Mouse (Mus musculus) thymus, adult 2 months (tissue): Measurements from ENCODE around the gene Rps3.

Experiments used
- CTCF ChIP-seq: fragments of 200-500 bp; IDR thresholded peaks from 2 replicates; pipeline ENCODE4 v1.5.1; 2012; ENCODE audit warnings: mild to moderate bottlenecking, control low read depth, low read length, moderate library complexity, borderline replicate concordance; ENCODE audit not compliant: control insufficient read depth, poor library complexity, insufficient read depth; ENCODE audit errors: extremely low read depth
- POLR2A ChIP-seq: fragments of 200-500 bp; IDR thresholded peaks from 2 replicates; pipeline ENCODE4 v1.6.1; 2012; ENCODE audit warnings: mild to moderate bottlenecking, low read length, control low read depth, moderate library complexity; ENCODE audit not compliant: control insufficient read depth, poor library complexity, insufficient read depth; ENCODE audit errors: extremely low read depth

GRCm38 (mm10) chr7:99523837-99524236 lies 40.3 kb upstream of the Rps3 start:
- no peak for TF ChIP-seq CTCF
- no peak for TF ChIP-seq POLR2A
